Mouse (Mus musculus) hindbrain, embryonic 10.5 days (tissue): ENCODE measurements around the gene Ago4. TPM values are rescaled to one million over a fixed set of nuclear protein-coding genes. Genes with fewer than 3 reads are reported as not detected.

Experiments
- DNase-seq: peaks from one replicate; pipeline ENCODE4 v3.0.0-alpha.2; 2017; ENCODE audit warnings: low spot score
- H3K27ac ChIP-seq: fragments of 300-500 bp; sonication (generic); 2 replicates; pipeline ENCODE4 v1.5.1; 2016; ENCODE audit warnings: mild to moderate bottlenecking, moderate library complexity
- H3K27me3 ChIP-seq: fragments of 300-500 bp; sonication (generic); 2 replicates; pipeline ENCODE4 v1.6.1; 2016; ENCODE audit warnings: mild to moderate bottlenecking; ENCODE audit not compliant: poor library complexity, insufficient read depth, severe bottlenecking
- H3K36me3 ChIP-seq: fragments of 300-500 bp; sonication (generic); 2 replicates; pipeline ENCODE4 v1.6.1; 2016; ENCODE audit warnings: mild to moderate bottlenecking, moderate library complexity
- H3K4me1 ChIP-seq: fragments of 300-500 bp; sonication (generic); replicated peaks from 2 replicates; pipeline ENCODE4 v1.6.1; 2016; ENCODE audit warnings: mild to moderate bottlenecking
- H3K4me3 ChIP-seq: fragments of 300-500 bp; sonication (generic); 2 replicates; pipeline ENCODE4 v1.5.1; 2016; ENCODE audit warnings: mild to moderate bottlenecking, moderate library complexity
- H3K9me3 ChIP-seq: fragments of 300-500 bp; sonication (generic); 2 replicates; pipeline ENCODE4 v1.6.1; 2016; ENCODE audit warnings: mild to moderate bottlenecking, moderate library complexity
- WGBS: fragments of 180-500 bp; shearing (Covaris S2); methylation state at CpG from one replicate; pipeline ENCODE4 v1.1.7; 2016; 5-methylcytosine and 5-hydroxymethylcytosine counted together
- polyA plus RNA-seq: library from polyadenylated mRNA; unstranded; fragments of >200 nt; fragmentation: Nextera tagmentation; extraction: Ambion mirVana; gene quantifications from 2 replicates; pipeline ENCODE4 v1.2.1, GENCODE M21; 2016

Gene Ago4
- polyA plus RNA-seq, 1 experiment from 2014 or later, result 2.8 TPM

- H3K36me3 ChIP-seq, result no peaks in the 10 kb centered on the region
- no peak overlapping the region for H3K27ac ChIP-seq
- WGBS, result 87% methylated on average over 1 of the region's 1 CpGs
- H3K27me3 ChIP-seq, result no peaks in the 10 kb centered on the region
- H3K4me1 ChIP-seq, result no peaks in the 10 kb centered on the region
- no peak overlapping the region for H3K4me3 ChIP-seq
- DNase-seq, result no peak
- no peaks in the 10 kb centered on the region for H3K9me3 ChIP-seq
Observed at GRCm38 (mm10) chr4:126486217-126486616, 47.1 kb downstream of the Ago4 start.

- Histone ChIP-seq H3K27ac (no peak overlapping the region), H3K4me1 (no peaks in the 10 kb centered on the region), H3K27me3 (no peaks in the 10 kb centered on the region), H3K9me3 (no peaks in the 10 kb centered on the region), H3K36me3 (no peaks in the 10 kb centered on the region), H3K4me3 (no peak overlapping the region)
- DNase-seq, result no peak
- WGBS, result 85% methylated on average over 2 of the region's 2 CpGs
Observed at GRCm38 (mm10) chr4:126485065-126485464, 48.2 kb downstream of the Ago4 start.

GRCm38 (mm10) chr4:126483874-126484273 lies 49.4 kb downstream of the Ago4 start:
- no peaks in the 10 kb centered on the region for H3K4me1 ChIP-seq
- H3K4me3 ChIP-seq, result no peak overlapping the region
- no peaks in the 10 kb centered on the region for H3K36me3 ChIP-seq
- H3K9me3 ChIP-seq, result no peaks in the 10 kb centered on the region
- no peak overlapping the region for H3K27ac ChIP-seq
- no peaks in the 10 kb centered on the region for H3K27me3 ChIP-seq
- DNase-seq, result no peak
- WGBS, result 86% methylated on average over 3 of the region's 3 CpGs

GRCm38 (mm10) chr4:126482951-126483350 lies 50.3 kb downstream of the Ago4 start:
- WGBS, result 80% methylated on average over 12 of the region's 12 CpGs
- Histone ChIP-seq H3K27me3 (no peaks in the 10 kb centered on the region), H3K4me3 (no peak overlapping the region), H3K9me3 (no peaks in the 10 kb centered on the region), H3K4me1 (no peaks in the 10 kb centered on the region), H3K27ac (no peak overlapping the region), H3K36me3 (no peaks in the 10 kb centered on the region)
- DNase-seq, result no peak

GRCm38 (mm10) chr4:126481461-126481860 lies 51.8 kb downstream of the Ago4 start:
- Histone ChIP-seq H3K36me3 (no peaks in the 10 kb centered on the region), H3K4me3 (no peak overlapping the region), H3K4me1 (no peaks in the 10 kb centered on the region), H3K27me3 (no peaks in the 10 kb centered on the region), H3K27ac (no peak overlapping the region), H3K9me3 (no peaks in the 10 kb centered on the region)
- WGBS, result 92% methylated on average over 5 of the region's 5 CpGs
- no peak for DNase-seq

GRCm38 (mm10) chr4:126480288-126480687 lies 53.0 kb downstream of the Ago4 start:
- DNase-seq, result no peak
- no peaks in the 10 kb centered on the region for H3K4me1 ChIP-seq
- no peaks in the 10 kb centered on the region for H3K9me3 ChIP-seq
- no peaks in the 10 kb centered on the region for H3K36me3 ChIP-seq
- H3K27ac ChIP-seq, result no peak overlapping the region
- H3K4me3 ChIP-seq, result no peak overlapping the region
- 79% methylated on average over 3 of the region's 3 CpGs for WGBS
- no peaks in the 10 kb centered on the region for H3K27me3 ChIP-seq

GRCm38 (mm10) chr4:126473031-126473430 lies 60.2 kb downstream of the Ago4 start:
- no peak for DNase-seq
- Histone ChIP-seq H3K9me3 (no peaks in the 10 kb centered on the region), H3K27me3 (no peaks in the 10 kb centered on the region), H3K4me1 (peaks cover 12% of the 10 kb centered on the region), H3K36me3 (peaks cover 3% of the 10 kb centered on the region; the same call in 1 of the 2 replicates), H3K27ac (no peak overlapping the region), H3K4me3 (no peak overlapping the region)
- 60% methylated on average over 5 of the region's 5 CpGs for WGBS

GRCm38 (mm10) chr4:126469334-126469733 lies 63.9 kb downstream of the Ago4 start:
- H3K4me1 ChIP-seq, result peaks cover 49% of the 10 kb centered on the region
- H3K27me3 ChIP-seq, result no peaks in the 10 kb centered on the region
- no peaks in the 10 kb centered on the region for H3K9me3 ChIP-seq
- DNase-seq, result no peak
- WGBS, result 71% methylated on average over 1 of the region's 1 CpGs
- H3K4me3 ChIP-seq, result peak overlapping the region; percentile 96; the same call in 1 of the 2 replicates
- H3K36me3 ChIP-seq, result peaks cover 3% of the 10 kb centered on the region; the same call in 1 of the 2 replicates
- peak overlapping the region; percentile 99 for H3K27ac ChIP-seq

- DNase-seq, result no peak
- H3K9me3 ChIP-seq, result no peaks in the 10 kb centered on the region
- peak overlapping the region; percentile 99 for H3K27ac ChIP-seq
- peak overlapping the region; percentile 96 for H3K4me3 ChIP-seq
- peaks cover 3% of the 10 kb centered on the region; the same call in 1 of the 2 replicates for H3K36me3 ChIP-seq
- 10% methylated on average over 8 of the region's 8 CpGs for WGBS
- peaks cover 53% of the 10 kb centered on the region for H3K4me1 ChIP-seq
- no peaks in the 10 kb centered on the region for H3K27me3 ChIP-seq
Observed at GRCm38 (mm10) chr4:126468925-126469324, 64.3 kb downstream of the Ago4 start.

- peak; percentile 97 for DNase-seq
- H3K4me1 ChIP-seq, result peaks cover 58% of the 10 kb centered on the region
- WGBS, result under 1% methylated on average over 55 of the region's 55 CpGs
Observed at GRCm38 (mm10) chr4:126468285-126468901, 64.9 kb downstream of the Ago4 start, which contains the start of gene Ago1. Ago1 (minus strand) TSS chr4:126468583.

GRCm38 (mm10) chr4:126467721-126468284 lies 65.5 kb downstream of the Ago4 start:
- Histone ChIP-seq H3K9me3 (no peaks in the 10 kb centered on the region), H3K4me3 (peak overlapping the region; percentile 96), H3K36me3 (peaks cover 8% of the 10 kb centered on the region), H3K4me1 (peaks cover 60% of the 10 kb centered on the region), H3K27me3 (no peaks in the 10 kb centered on the region), H3K27ac (peak overlapping the region; percentile 99)
- peak; percentile 91 for DNase-seq
- 1% methylated on average over 25 of the region's 25 CpGs for WGBS

More at GRCm38 (mm10) chr4:126468285-126468901, 64.9 kb downstream of the Ago4 start, which contains the start of gene Ago1:
- no peaks in the 10 kb centered on the region for H3K9me3 ChIP-seq
- peak within 1 kb of the TSS; percentile 99 for H3K27ac ChIP-seq
- peaks cover 7% of the 10 kb centered on the region for H3K36me3 ChIP-seq
- H3K27me3 ChIP-seq, result no peaks in the 10 kb centered on the region
- peak within 1 kb of the TSS; percentile 96 for H3K4me3 ChIP-seq

GRCm38 (mm10) chr4:126466251-126466750 lies 67.0 kb downstream of the Ago4 start:
- Histone ChIP-seq H3K4me1 (peaks cover 60% of the 10 kb centered on the region), H3K27me3 (no peaks in the 10 kb centered on the region), H3K36me3 (peaks cover 19% of the 10 kb centered on the region), H3K9me3 (no peaks in the 10 kb centered on the region), H3K4me3 (peak overlapping the region; percentile 96), H3K27ac (peak overlapping the region; percentile 99)
- 17% methylated on average over 8 of the region's 8 CpGs for WGBS
- DNase-seq, result no peak

- peak overlapping the region; percentile 99 for H3K27ac ChIP-seq
- peaks cover 60% of the 10 kb centered on the region for H3K4me1 ChIP-seq
- peak; percentile 92 for DNase-seq
- peaks cover 22% of the 10 kb centered on the region for H3K36me3 ChIP-seq
- 3% methylated on average over 8 of the region's 8 CpGs for WGBS
- H3K9me3 ChIP-seq, result no peaks in the 10 kb centered on the region
- H3K27me3 ChIP-seq, result no peaks in the 10 kb centered on the region
- H3K4me3 ChIP-seq, result peak overlapping the region; percentile 96
Observed at GRCm38 (mm10) chr4:126465843-126466242, 67.4 kb downstream of the Ago4 start.
